Mouse (Mus musculus) CH12.LX (cell line): ENCODE data around the gene Spata2l. TPM values are rescaled to one million over a fixed set of nuclear protein-coding genes. Genes with fewer than 3 reads are reported as not detected.
"Not testable (repeated sequence)": the region's sequence is repeated elsewhere in the genome, so short reads cannot be mapped to it uniquely, and the experiment has no call there.

Source experiments
- DNase-seq: peaks from one replicate; pipeline ENCODE4 v3.0.0-alpha.2; 2013; ENCODE audit errors: extremely low read depth
- H3K27ac ChIP-seq: 2 replicates; pipeline ENCODE4 v1.5.1; 2012; ENCODE audit warnings: low read depth, mild to moderate bottlenecking, control low read depth, moderate library complexity; ENCODE audit not compliant: insufficient read depth
- H3K27me3 ChIP-seq: replicated peaks from 2 replicates; pipeline ENCODE3; 2012; ENCODE audit warnings: inconsistent platforms
- H3K36me3 ChIP-seq, 2 experiments: replicated peaks in 1 of 2; 2 replicates each; pipeline versions ENCODE3 to v1.6.1; 2012; ENCODE audit warnings: inconsistent platforms in 1 of 2, low read length in 1 of 2, mild to moderate bottlenecking in 1 of 2, mixed read lengths in 1 of 2, moderate library complexity in 1 of 2; ENCODE audit not compliant: control insufficient read depth in 1 of 2, insufficient read depth in 1 of 2
- H3K4me1 ChIP-seq, 2 experiments: 2 replicates each; pipeline ENCODE4 v1.6.1; 2012; ENCODE audit warnings: inconsistent platforms in 1 of 2, moderate library complexity in 1 of 2; ENCODE audit not compliant: insufficient read depth in 2 of 2, control insufficient read depth in 1 of 2
- H3K4me2 ChIP-seq: 2 replicates; pipeline ENCODE4 v1.6.1; 2012; ENCODE audit warnings: low read depth, mild to moderate bottlenecking, control low read depth; ENCODE audit not compliant: poor library complexity, insufficient read depth, severe bottlenecking
- H3K4me3 ChIP-seq, 3 experiments: fragments of 150-350 bp in 1 of 3; sonication (generic) in 1 of 3; replicated peaks in 1 of 3; 2 replicates each; pipeline versions ENCODE3 to v1.5.1; 2011 to 2012; ENCODE audit warnings: low read depth in 2 of 3, low read length in 2 of 3, mild to moderate bottlenecking in 2 of 3, moderate library complexity in 2 of 3, control low read depth in 1 of 3, improper control_type of control experiment in 1 of 3, inconsistent platforms in 1 of 3, mixed read lengths in 1 of 3; ENCODE audit not compliant: poor library complexity in 1 of 3
- H3K79me2 ChIP-seq: replicated peaks from 2 replicates; pipeline ENCODE4 v1.6.1; 2012; ENCODE audit warnings: mild to moderate bottlenecking, moderate library complexity; ENCODE audit not compliant: control insufficient read depth, poor library complexity, insufficient read depth, severe bottlenecking; ENCODE audit errors: extremely low read depth
- H3K9ac ChIP-seq: 2 replicates; pipeline ENCODE4 v1.6.1; 2012; ENCODE audit warnings: low read depth, mild to moderate bottlenecking, control low read depth, moderate library complexity; ENCODE audit not compliant: insufficient read depth
- H3K9me3 ChIP-seq: replicated peaks from 2 replicates; pipeline ENCODE3; 2012; ENCODE audit warnings: low read length, inconsistent platforms, mixed read lengths
- BHLHE40 ChIP-seq: IDR thresholded peaks from 2 replicates; pipeline ENCODE4 v1.6.1; 2011; ENCODE audit warnings: mild to moderate bottlenecking, low read depth, low read length, improper control_type of control experiment
- CHD1 ChIP-seq: IDR thresholded peaks from 2 replicates; pipeline ENCODE4 v1.6.1; 2012; ENCODE audit warnings: low read depth, low read length, improper control_type of control experiment, inconsistent platforms
- CTCF ChIP-seq, 2 experiments: IDR thresholded peaks in 1 of 2; conservative IDR thresholded peaks in 1 of 2; 2 replicates each; pipeline ENCODE4 v1.5.1; 2011 to 2012; ENCODE audit warnings: low read depth in 2 of 2, low read length in 2 of 2, improper control_type of control experiment in 1 of 2, inconsistent platforms in 1 of 2, mild to moderate bottlenecking in 1 of 2, moderate library complexity in 1 of 2
- MEF2A ChIP-seq: IDR thresholded peaks from 2 replicates; pipeline ENCODE4 v1.6.1; 2014; ENCODE audit warnings: low read depth, mild to moderate bottlenecking, inconsistent platforms, low read length, improper control_type of control experiment, borderline replicate concordance
- NELFE ChIP-seq: IDR thresholded peaks from 2 replicates; pipeline ENCODE4 v1.6.1; 2011; ENCODE audit warnings: low read depth, low read length, improper control_type of control experiment
- RAD21 ChIP-seq: IDR thresholded peaks from 2 replicates; pipeline ENCODE4 v1.6.1; 2011; ENCODE audit warnings: low read depth, mild to moderate bottlenecking, low read length, improper control_type of control experiment, moderate library complexity
- RCOR1 ChIP-seq: conservative IDR thresholded peaks from 2 replicates; pipeline ENCODE4 v1.6.1; 2012; ENCODE audit warnings: low read depth, mild to moderate bottlenecking, inconsistent platforms, low read length, improper control_type of control experiment
- SIN3A ChIP-seq: IDR thresholded peaks from 2 replicates; pipeline ENCODE4 v1.6.1; 2012; ENCODE audit warnings: low read length, improper control_type of control experiment, inconsistent platforms
- SMC3 ChIP-seq: IDR thresholded peaks from 2 replicates; pipeline ENCODE4 v1.6.1; 2011; ENCODE audit warnings: low read depth, low read length, improper control_type of control experiment
- ZC3H11A ChIP-seq: IDR thresholded peaks from 2 replicates; pipeline ENCODE4 v1.6.1; 2012; ENCODE audit warnings: low read depth, mild to moderate bottlenecking, inconsistent platforms, low read length, improper control_type of control experiment
- dilution Hi-C: fragments of 300-500 bp; cut with MboI; formaldehyde crosslinking; loops from 2 replicates; pipeline ENCODE4 v1.14.3; 2020; ENCODE audit warnings: low sequenced_read_pairs; ENCODE audit not compliant: extremely low pct_unique_long_range_greater_than_20kb, extremely low pct_ligation_motif_present
- in situ Hi-C: fragments of 300-500 bp; cut with MboI; formaldehyde crosslinking; loops from 3 replicates; pipeline ENCODE4 v1.14.3; 2019; ENCODE audit warnings: low sequenced_read_pairs, low pct_ligation_motif_present, low pct_unique_long_range_greater_than_20kb, mixed read lengths
- polyA plus RNA-seq: library from polyadenylated mRNA; unstranded; fragments of >175 nt; gene quantifications from 2 replicates; pipeline ENCODE4 v1.2.1, GENCODE M21; 2012; ENCODE audit warnings: low read depth; ENCODE audit not compliant: insufficient read length
- total RNA-seq, 2 experiments: library from RNA; depleted of rRNA; stranded (reverse); fragments of 300-350 nt in 1 of 2; fragments of >200 nt in 1 of 2; gene quantifications; 2 replicates each; pipeline ENCODE4 v1.2.3; 2012 to 2014

The Spata2l gene
- total and polyA plus RNA-seq, 3 experiments: 0.63 to 2.3 (median 1.4) TPM

GRCm38 (mm10) chr8:123202288-123202687 lies 33.7 kb downstream of the Spata2l start:
- TF ChIP-seq CTCF (conservative IDR thresholded peaks at IDR 0.05 in 1 of 2, IDR thresholded peaks at IDR 0.05 in 1 of 2; ENCODE audit: low read depth in 2 of 2, low read length in 2 of 2): peak; percentile 90 to 99
- TF ChIP-seq RCOR1: no peak
- peak; percentile 80 for TF ChIP-seq RAD21
- peak; percentile 81 for TF ChIP-seq SMC3
- TF ChIP-seq ZC3H11A: peak; percentile 19; the same call in 1 of the 2 replicates
- TF ChIP-seq MEF2A: no peak
- TF ChIP-seq NELFE: peak; percentile 42; the same call in 1 of the 2 replicates

GRCm38 (mm10) chr8:123199864-123200263 lies 36.2 kb downstream of the Spata2l start:
- Histone ChIP-seq H3K4me2 (no peak overlapping the region), H3K27ac (no peak overlapping the region), H3K36me3 (peaks cover 6 to 17% of the 10 kb centered on the region in 2 experiments), H3K27me3 (peaks cover 36% of the 10 kb centered on the region), H3K9me3 (no peaks in the 10 kb centered on the region), H3K79me2 (no peaks in the 10 kb centered on the region), H3K4me1 (0 out of 4 replicates have a peak, but pooled peaks cover 0 to 3% of the 10 kb centered on the region in 2 experiments), H3K4me3 (no peak overlapping the region), H3K9ac (no peak overlapping the region)
- dilution Hi-C loops (no loop called here), in situ Hi-C loops (loop anchor here (10.0 kb wide), 1 partner anchor 365 kb away; no protein-coding TSS in a partner anchor)
- TF ChIP-seq BHLHE40 (0 out of 2 replicates have a peak, but pooled peaks have one; percentile 6), CHD1 (no peak), SIN3A (no peak)
- no peak for DNase-seq

More at GRCm38 (mm10) chr8:123202288-123202687, 33.7 kb downstream of the Spata2l start:
- Histone ChIP-seq H3K36me3 (peaks cover 25 to 36% of the 10 kb centered on the region in 2 experiments), H3K4me1 (0 out of 4 replicates have a peak, but pooled peaks cover 0 to 3% of the 10 kb centered on the region in 2 experiments), H3K4me2 (no peak overlapping the region), H3K27ac (no peak overlapping the region), H3K4me3 (no peak overlapping the region), H3K9me3 (no peaks in the 10 kb centered on the region), H3K79me2 (no peaks in the 10 kb centered on the region), H3K9ac (no peak overlapping the region), H3K27me3 (peaks cover 31% of the 10 kb centered on the region)
- in situ Hi-C loops (no loop called here), dilution Hi-C loops (no loop called here)
- peak; percentile 60 for DNase-seq

GRCm38 (mm10) chr8:123197016-123197415 lies 39.0 kb downstream of the Spata2l start:
- H3K4me2 ChIP-seq, H3K36me3 ChIP-seq, H3K9me3 ChIP-seq, H3K4me3 ChIP-seq, DNase-seq, H3K79me2 ChIP-seq, dilution Hi-C loops, H3K27ac ChIP-seq, H3K4me1 ChIP-seq, H3K9ac ChIP-seq: not testable (repeated sequence)
- in situ Hi-C loops: loop anchor here (10.0 kb wide), 1 partner anchor 362 kb away; no protein-coding TSS in a partner anchor
- peaks cover 54% of the 10 kb centered on the region for H3K27me3 ChIP-seq
